Mouse (Mus musculus): ENCODE results near the gene Map3k5.

DNA sequence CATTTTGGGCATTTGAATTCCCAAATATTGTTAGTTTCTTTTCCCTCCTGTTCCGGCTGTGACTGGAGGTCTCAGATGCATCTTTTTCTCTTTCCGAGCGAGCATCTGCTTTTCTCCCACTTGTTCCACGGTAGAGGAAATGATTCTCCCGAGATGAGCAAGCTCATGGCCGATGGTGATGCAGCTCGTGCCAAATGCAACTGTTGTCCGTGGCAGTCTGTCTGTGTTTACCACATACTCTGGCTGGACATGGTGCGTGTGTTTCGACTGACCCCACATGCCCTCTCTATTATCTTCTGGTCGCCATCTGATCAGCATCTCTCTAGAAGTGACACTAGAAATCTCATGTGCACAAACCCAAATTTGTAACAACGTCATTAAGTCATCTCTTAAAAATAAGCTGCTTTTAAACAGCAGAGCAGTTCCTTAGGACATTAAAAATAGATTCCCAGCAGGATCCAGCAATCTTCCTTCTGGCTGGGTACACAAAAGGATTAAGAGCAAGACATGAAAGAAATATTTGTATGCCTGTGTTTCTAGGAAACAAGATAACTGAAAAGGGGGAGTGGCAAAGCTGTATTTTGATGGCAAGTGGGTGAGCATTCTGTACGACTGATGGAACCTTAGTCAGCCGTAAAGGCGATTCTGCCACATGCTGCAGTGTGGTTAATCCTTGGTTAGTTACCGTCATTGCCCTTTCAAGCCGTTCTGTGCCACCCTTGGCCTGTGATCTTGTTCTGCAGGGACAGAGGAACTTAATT is 72.2 kb downstream of the Map3k5 start:
- TF ChIP-seq CTCF (IDR thresholded peaks at IDR 0.05; ENCODE audit: extremely low read depth, insufficient read length, insufficient replicate concordance, low read depth, low read length) (no peak), POLR2A (IDR thresholded peaks at IDR 0.05; ENCODE audit: low read depth, low read length) (no peak)
